10 mouse cellular contexts compared by ENCODE assay signal in the genomic region with DNA sequence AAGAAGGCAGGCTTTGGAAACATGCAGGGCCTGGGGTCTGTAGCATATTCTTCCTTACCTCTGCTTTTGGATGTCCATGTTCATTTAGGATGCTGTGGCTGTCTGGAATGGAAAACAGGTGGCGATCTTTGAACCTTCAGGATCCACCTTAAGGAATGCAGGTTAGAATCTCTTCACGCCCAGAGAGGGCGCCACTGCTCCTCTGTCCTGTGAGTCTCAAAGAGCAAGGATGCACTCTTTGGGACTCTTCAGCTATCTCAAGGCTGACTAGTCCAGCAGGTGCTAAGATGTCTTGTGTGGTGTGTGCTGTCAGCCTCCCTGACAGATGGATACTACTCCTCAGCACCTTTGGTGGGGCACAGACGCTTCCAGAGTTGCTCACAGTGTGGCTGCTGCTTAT. TPM values are rescaled to one million over a fixed set of nuclear protein-coding genes. Genes with fewer than 3 reads are reported as not detected.
DNase-seq lines count a peak whose midpoint lies in the region; ATAC-seq and TF ChIP-seq lines count a peak whose summit lies in the region.
"Had no signal": no experiment of that assay in that cellular context is flagged by ENCODE, and none has a peak within 500 bp of the region (broad histone marks: within the 10 kb centered on the region; RNA-seq: fewer than 3 reads in every experiment).

No protein-coding gene starts in this region.

- no peak overlapping the region for H3K27ac ChIP-seq in gastrocnemius, adult 2 months
- no peak overlapping the region for H3K27ac ChIP-seq in lung, embryonic 14.5 days (ENCODE audit: low read depth)
- H3K27ac ChIP-seq: midbrain, embryonic 12.5 days had no signal

- DNase-seq in gastrocnemius, adult 2 months: peak; percentile 30
- no peak for DNase-seq in gastrocnemius, postnatal 25 days
- DNase-seq in lung, embryonic 14.5 days: peak; percentile 30
- DNase-seq in lung, postnatal 4 days: no peak
- peak; percentile 43 for DNase-seq in ZHBTc4 (ENCODE audit: low read depth, low spot score)
- DNase-seq in lung, postnatal 36 days: peak; percentile 25
- DNase-seq in right cerebral cortex, postnatal 4 days: no peak
- no peak for DNase-seq in gastrocnemius, postnatal 10 days

- peaks cover 48% of the 10 kb centered on the region for H3K36me3 ChIP-seq in lung, embryonic 14.5 days (ENCODE audit: insufficient read depth)

- intact Hi-C loops in gastrocnemius, adult 2 months (cut with DNase I): no loop called here

- 53% methylated on average over 4 of the region's 4 CpGs for WGBS in lung, embryonic 14.5 days

- H3K9ac ChIP-seq in lung, embryonic 14.5 days: no peak overlapping the region
- H3K9ac ChIP-seq: midbrain, embryonic 12.5 days had no signal

- H3K9me3 ChIP-seq in lung, embryonic 14.5 days (ENCODE audit: low read depth, low read length): no peaks in the 10 kb centered on the region
- H3K9me3 ChIP-seq: midbrain, embryonic 12.5 days had no signal

- H3K4me2 ChIP-seq in lung, embryonic 14.5 days: no peak overlapping the region
- H3K4me2 ChIP-seq: midbrain, embryonic 12.5 days had no signal

- peak; percentile 64 for TF ChIP-seq CTCF in gastrocnemius, adult 2 months (IDR thresholded peaks at IDR 0.05)
- peak; percentile 44 for TF ChIP-seq CTCF in lung, embryonic 14.5 days (IDR thresholded peaks at IDR 0.05; ENCODE audit: low read depth)

- no peaks in the 10 kb centered on the region for H3K27me3 ChIP-seq in lung, embryonic 14.5 days (ENCODE audit: insufficient read depth, low read length)
- H3K27me3 ChIP-seq: midbrain, embryonic 12.5 days had no signal

- H3K4me1 ChIP-seq in lung, embryonic 14.5 days (ENCODE audit: insufficient read depth): no peaks in the 10 kb centered on the region
- H3K4me1 ChIP-seq: midbrain, embryonic 12.5 days had no signal

- no peak overlapping the region for H3K4me3 ChIP-seq in gastrocnemius, adult 2 months
- no peak overlapping the region for H3K4me3 ChIP-seq in lung, embryonic 14.5 days (ENCODE audit: low read depth, low read length)
- H3K4me3 ChIP-seq: erythroblast, embryonic 14.5 days; midbrain, embryonic 12.5 days had no signal

- no peak for ATAC-seq in lung, embryonic 14.5 days (ENCODE audit: insufficient read depth)

RNA-seq across cellular contexts. Expression of gene Ift140, which starts 20.3 kb away (rescaled TPM):
- total RNA-seq in gastrocnemius, adult 2 months (2021): 1 to 10 TPM; 2.8 to 2.9 TPM
- total RNA-seq in gastrocnemius, postnatal 25 days (2021): 1 to 10 TPM; 2.7 to 4.6 TPM
- 16.9 and 18.0 TPM in 2 replicates for polyA plus RNA-seq in lung, embryonic 14.5 days (2014; fragmentation: Nextera tagmentation; extraction: Ambion mirVana)
- 1 to 10 TPM; 6.3 to 7.3 TPM for total RNA-seq in gastrocnemius, postnatal 10 days (2021)

RNA-seq across cellular contexts. Expression of gene Cramp1l, which starts 20.6 kb away (rescaled TPM):
- 1 to 10 TPM; 6.3 to 7.1 TPM for total RNA-seq in gastrocnemius, adult 2 months (2021)
- 1 to 10 TPM; 6.8 to 6.9 TPM for total RNA-seq in gastrocnemius, postnatal 25 days (2021)
- 8.7 and 9.8 TPM in 2 replicates for polyA plus RNA-seq in lung, embryonic 14.5 days (2014; fragmentation: Nextera tagmentation; extraction: Ambion mirVana)
- total RNA-seq in gastrocnemius, postnatal 10 days (2021): 1 to 10 TPM; 9.1 to 9.9 TPM

RNA-seq across cellular contexts. Expression of gene Tmem204, which starts 47.2 kb away (rescaled TPM):
- 10 to 100 TPM in 1 of 2 experiments, 1 to 10 TPM in 1; 8.3 to 21.5 TPM for total RNA-seq in gastrocnemius, adult 2 months (2021)
- total RNA-seq in gastrocnemius, postnatal 25 days (2021): 10 to 100 TPM in 1 of 2 experiments, 1 to 10 TPM in 1; 9.4 to 11.0 TPM
- polyA plus RNA-seq in lung, embryonic 14.5 days (2014; fragmentation: Nextera tagmentation; extraction: Ambion mirVana): 65.2 and 67.1 TPM in 2 replicates
- 10 to 100 TPM; 16.0 to 16.5 TPM for total RNA-seq in gastrocnemius, postnatal 10 days (2021)
- polyA plus RNA-seq: erythroblast, embryonic 14.5 days had no signal

Comparison
In these comparisons a context has a peak if more than half of its experiments do, and no peak if none do; other contexts are left out.
1. DNase-seq: peak in gastrocnemius, adult 2 months (single experiment), lung, embryonic 14.5 days (single experiment), ZHBTc4 (single experiment) and lung, postnatal 36 days (single experiment); none in gastrocnemius, postnatal 25 days (single experiment), lung, postnatal 4 days (0 of 2), right cerebral cortex, postnatal 4 days (single experiment) and gastrocnemius, postnatal 10 days (single experiment).